Mouse (Mus musculus) heart, embryonic 11.5 days (tissue): ENCODE results near the gene Ppard. TPM values are rescaled to one million over a fixed set of nuclear protein-coding genes. Genes with fewer than 3 reads are reported as not detected.
"Not testable (repeated sequence)": the region's sequence is repeated elsewhere in the genome, so short reads cannot be mapped to it uniquely, and the experiment has no call there.

Source experiments
- ATAC-seq: fragments of 200-750 bp; cut with Nextera tagmentation; replicated peaks from 2 replicates; pipeline ENCODE4 v1.8.0; 2017; ENCODE audit warnings: moderate library complexity; ENCODE audit not compliant: insufficient number of reproducible peaks, low FRiP score, low TSS enrichment
- H3K27ac ChIP-seq: fragments of 300-500 bp; sonication (generic); 2 replicates; pipeline ENCODE4 v1.5.1; 2014; ENCODE audit warnings: mild to moderate bottlenecking, low read depth, low read length
- H3K27me3 ChIP-seq: fragments of 300-500 bp; sonication (generic); 2 replicates; pipeline ENCODE4 v1.6.1; 2014; ENCODE audit warnings: mild to moderate bottlenecking, low read length, mixed read lengths; ENCODE audit not compliant: control insufficient read depth, insufficient read depth
- H3K36me3 ChIP-seq: fragments of 300-500 bp; sonication (generic); 2 replicates; pipeline ENCODE4 v1.6.1; 2014; ENCODE audit warnings: mild to moderate bottlenecking, low read length, moderate library complexity, mixed read lengths; ENCODE audit not compliant: control insufficient read depth, insufficient read depth
- H3K4me1 ChIP-seq: fragments of 300-500 bp; sonication (generic); 2 replicates; pipeline ENCODE4 v1.6.1; 2014; ENCODE audit warnings: low read length; ENCODE audit not compliant: control insufficient read depth, insufficient read depth
- H3K4me2 ChIP-seq: fragments of 300-500 bp; sonication (generic); 2 replicates; pipeline ENCODE4 v1.6.1; 2014; ENCODE audit warnings: mild to moderate bottlenecking, moderate library complexity
- H3K4me3 ChIP-seq: fragments of 300-500 bp; sonication (generic); 2 replicates; pipeline ENCODE4 v1.5.1; 2014; ENCODE audit warnings: low read depth, low read length
- H3K9ac ChIP-seq: fragments of 300-500 bp; sonication (generic); 2 replicates; pipeline ENCODE4 v1.6.1; 2014; ENCODE audit warnings: mild to moderate bottlenecking, low read depth, low read length, moderate library complexity
- H3K9me3 ChIP-seq: fragments of 300-500 bp; sonication (generic); replicated peaks from 2 replicates; pipeline ENCODE4 v1.6.1; 2016; ENCODE audit warnings: low read length; ENCODE audit not compliant: control insufficient read depth
- WGBS: fragments of 180-500 bp; shearing (Covaris S2); extraction: QIAGEN DNeasy Blood & Tissue Kit; methylation state at CpG from one replicate; pipeline ENCODE4 v1.1.7; 2014; ENCODE audit not compliant: insufficient replicate concordance; 5-methylcytosine and 5-hydroxymethylcytosine counted together
- polyA plus RNA-seq: library from polyadenylated mRNA; unstranded; fragments of >200 nt; fragmentation: Nextera tagmentation; extraction: Ambion mirVana; gene quantifications from 2 replicates; pipeline ENCODE4 v1.2.1, GENCODE M21; 2014

Ppard gene
- polyA plus RNA-seq, 1 experiment from 2014 or later = 2.0 TPM

GRCm38 (mm10) chr17:28323786-28324185 is 91.3 kb downstream of the Ppard start:
- ATAC-seq = no peak
- H3K4me3 ChIP-seq = no peak overlapping the region
- no peak overlapping the region for H3K27ac ChIP-seq
- 84% methylated on average over 8 of the region's 8 CpGs for WGBS
- H3K4me1 ChIP-seq = peaks cover 6% of the 10 kb centered on the region; the same call in 1 of the 2 replicates
- no peak overlapping the region for H3K4me2 ChIP-seq
- H3K36me3 ChIP-seq = peaks cover 7% of the 10 kb centered on the region; the same call in 1 of the 2 replicates
- H3K27me3 ChIP-seq = no peaks in the 10 kb centered on the region
- no peak overlapping the region for H3K9ac ChIP-seq
- no peaks in the 10 kb centered on the region for H3K9me3 ChIP-seq

GRCm38 (mm10) chr17:28324416-28324815 is 91.9 kb downstream of the Ppard start:
- not testable (repeated sequence) for H3K4me3 ChIP-seq, H3K4me2 ChIP-seq, H3K4me1 ChIP-seq, H3K9me3 ChIP-seq, H3K27me3 ChIP-seq, H3K9ac ChIP-seq, ATAC-seq, H3K27ac ChIP-seq
- H3K36me3 ChIP-seq = peaks cover 11% of the 10 kb centered on the region
- WGBS = 97% methylated on average over 7 of the region's 7 CpGs

DNA sequence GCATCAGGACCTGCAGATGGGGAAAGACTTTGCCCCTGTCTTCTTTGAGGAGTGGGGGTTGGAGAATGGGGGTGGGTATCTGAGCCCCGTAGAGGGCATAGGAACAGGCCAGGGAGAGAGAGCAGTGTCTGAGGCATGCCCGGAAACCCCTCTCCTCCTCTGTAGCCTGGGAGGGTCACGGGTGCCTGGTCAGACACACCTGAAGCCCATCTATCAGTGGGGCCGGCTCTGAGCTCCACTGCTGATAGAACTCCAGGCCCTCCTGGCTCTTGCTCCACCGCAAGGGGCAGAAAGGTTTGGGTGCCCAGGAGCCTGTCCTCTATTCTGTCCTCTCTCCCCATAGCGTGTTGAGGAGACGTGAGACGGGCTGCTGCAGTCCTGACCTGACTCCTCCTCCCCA is 93.3 kb downstream of the Ppard start:
- H3K9ac ChIP-seq = no peak overlapping the region
- no peak for ATAC-seq
- no peak overlapping the region for H3K27ac ChIP-seq
- H3K4me1 ChIP-seq = peaks cover 12% of the 10 kb centered on the region
- WGBS = 89% methylated on average over 8 of the region's 8 CpGs
- H3K27me3 ChIP-seq = no peaks in the 10 kb centered on the region
- H3K4me2 ChIP-seq = no peak overlapping the region
- H3K4me3 ChIP-seq = no peak overlapping the region
- no peaks in the 10 kb centered on the region for H3K9me3 ChIP-seq
- peaks cover 13% of the 10 kb centered on the region for H3K36me3 ChIP-seq

GRCm38 (mm10) chr17:28326951-28327350 is 94.5 kb downstream of the Ppard start:
- 80% methylated on average over 3 of the region's 3 CpGs for WGBS
- peak overlapping the region; percentile 68; the same call in 1 of the 2 replicates for H3K9ac ChIP-seq
- peaks cover 18% of the 10 kb centered on the region for H3K4me1 ChIP-seq
- peaks cover 16% of the 10 kb centered on the region for H3K36me3 ChIP-seq
- H3K4me2 ChIP-seq = no peak overlapping the region
- no peak overlapping the region for H3K27ac ChIP-seq
- H3K27me3 ChIP-seq = no peaks in the 10 kb centered on the region
- H3K4me3 ChIP-seq = no peak overlapping the region
- no peak for ATAC-seq
- no peaks in the 10 kb centered on the region for H3K9me3 ChIP-seq

- Histone ChIP-seq H3K27me3 (no peaks in the 10 kb centered on the region), H3K36me3 (peaks cover 18% of the 10 kb centered on the region), H3K9me3 (no peaks in the 10 kb centered on the region), H3K4me2 (peak overlapping the region; percentile 96), H3K4me3 (peak overlapping the region; percentile 97), H3K9ac (peak overlapping the region; percentile 68), H3K27ac (peak overlapping the region; percentile 98), H3K4me1 (peaks cover 23% of the 10 kb centered on the region)
- ATAC-seq = peak; percentile 24; the same call in 1 of the 2 replicates
- 10% methylated on average over 22 of the region's 22 CpGs for WGBS
Observed at GRCm38 (mm10) chr17:28327673-28328325, 95.3 kb downstream of the Ppard start.

DNA sequence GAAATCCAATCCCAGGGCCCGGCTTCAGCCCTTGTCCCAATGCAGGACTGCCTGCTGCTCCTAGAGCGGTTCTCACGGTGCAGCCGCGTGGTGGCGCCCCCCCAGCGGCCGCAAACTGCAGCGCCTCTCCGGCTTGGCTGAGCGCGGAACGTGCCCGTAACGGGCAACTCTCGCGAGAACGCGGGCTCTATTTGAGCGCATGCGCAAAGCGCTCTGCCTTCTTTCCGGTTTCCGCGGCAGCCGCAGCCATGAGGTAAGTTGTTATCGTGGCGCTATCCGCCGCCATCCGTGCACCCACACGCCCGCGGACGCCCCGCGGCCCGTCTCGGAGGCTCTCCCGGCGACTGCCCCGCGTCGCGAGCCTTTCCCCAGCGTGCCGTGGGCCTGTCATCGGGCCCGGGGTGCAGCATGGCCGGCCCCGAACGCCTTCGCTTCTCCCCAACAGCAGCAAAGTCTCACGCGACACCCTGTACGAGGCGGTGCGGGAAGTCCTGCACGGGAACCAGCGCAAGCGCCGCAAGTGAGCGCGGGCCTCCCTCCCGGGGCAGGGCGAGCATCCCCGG is 95.9 kb downstream of the Ppard start, which contains the start of gene Rpl10a:
Gene Rpl10a, plus strand, starts transcription at position 106 of the 563 bp plus-strand sequence.
- peak; percentile 79 for ATAC-seq
- peaks cover 30% of the 10 kb centered on the region for H3K4me1 ChIP-seq
- H3K27ac ChIP-seq = peak within 1 kb of the TSS; percentile 98
- H3K4me3 ChIP-seq = peak within 1 kb of the TSS; percentile 97
- H3K36me3 ChIP-seq = peaks cover 21% of the 10 kb centered on the region
- no peaks in the 10 kb centered on the region for H3K27me3 ChIP-seq
- under 1% methylated on average over 63 of the region's 67 CpGs for WGBS
- H3K9me3 ChIP-seq = no peaks in the 10 kb centered on the region
- peak within 1 kb of the TSS; percentile 96 for H3K4me2 ChIP-seq
- peak within 1 kb of the TSS; percentile 100 for H3K9ac ChIP-seq

DNA sequence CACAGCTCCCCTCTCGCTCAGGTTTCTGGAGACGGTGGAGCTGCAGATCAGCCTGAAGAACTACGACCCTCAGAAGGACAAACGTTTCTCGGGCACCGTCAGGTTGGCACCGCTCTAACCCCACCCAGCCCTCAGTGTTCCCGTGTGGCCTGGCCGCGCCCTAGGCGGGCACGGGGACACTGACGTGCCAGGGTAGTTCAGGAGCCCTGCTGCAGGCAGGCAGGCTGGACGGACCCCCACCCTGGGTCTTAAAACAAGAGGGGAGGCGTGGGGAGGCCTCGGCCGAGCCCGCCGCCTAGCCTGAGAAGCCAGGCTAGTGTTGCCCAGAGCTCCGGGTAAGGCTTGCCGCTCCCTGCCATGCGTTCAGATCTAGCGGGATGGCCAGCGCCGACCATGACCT is 96.4 kb downstream of the Ppard start:
- peaks cover 21% of the 10 kb centered on the region for H3K36me3 ChIP-seq

GRCm38 (mm10) chr17:28329503-28330231 is 97.2 kb downstream of the Ppard start:
- 8% methylated on average over 4 of the region's 4 CpGs for WGBS
- no peak for ATAC-seq
- no peaks in the 10 kb centered on the region for H3K9me3 ChIP-seq
- peak overlapping the region; percentile 98 for H3K27ac ChIP-seq
- peak overlapping the region; percentile 97 for H3K4me3 ChIP-seq
- peak overlapping the region; percentile 96 for H3K4me2 ChIP-seq
- H3K9ac ChIP-seq = peak overlapping the region; percentile 100
- peaks cover 17% of the 10 kb centered on the region for H3K36me3 ChIP-seq
- H3K4me1 ChIP-seq = peaks cover 38% of the 10 kb centered on the region
- H3K27me3 ChIP-seq = no peaks in the 10 kb centered on the region

More for the DNA sequence above, 96.4 kb downstream of the Ppard start:
- Histone ChIP-seq H3K4me2 (peak overlapping the region; percentile 96), H3K27me3 (no peaks in the 10 kb centered on the region), H3K9ac (peak overlapping the region; percentile 100), H3K4me3 (peak overlapping the region; percentile 97), H3K4me1 (peaks cover 34% of the 10 kb centered on the region), H3K9me3 (no peaks in the 10 kb centered on the region), H3K27ac (peak overlapping the region; percentile 98)
- under 1% methylated on average over 25 of the region's 25 CpGs for WGBS
- 0 out of 2 replicates have a peak, but pooled peaks have one; percentile 2 for ATAC-seq
